Mouse (Mus musculus) right cerebral cortex, postnatal 25 days (tissue): Measurements from ENCODE around the gene Mrgpre.

Source experiments
- DNase-seq: peaks from one replicate; pipeline ENCODE4 v3.0.0; 2022

Mrgpre gene

DNA sequence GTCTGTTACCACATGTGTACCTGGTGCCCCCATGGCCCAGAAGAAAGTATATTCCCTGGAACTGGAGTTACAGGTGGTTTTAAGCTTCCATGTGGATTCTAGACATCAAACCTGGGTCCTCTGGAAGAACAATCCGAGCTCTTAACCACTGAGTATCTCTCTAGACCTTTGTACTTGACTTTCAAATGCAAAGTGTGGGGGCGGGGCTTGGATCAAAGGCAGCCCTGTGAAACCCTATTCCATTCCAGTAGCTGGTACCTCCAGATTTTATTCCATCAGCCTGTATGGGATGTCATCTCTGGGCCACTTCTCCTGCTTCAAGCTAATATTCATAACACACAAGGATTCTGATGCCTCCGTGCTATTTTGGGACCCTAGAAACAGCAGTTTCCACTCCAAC, 8.2 kb downstream of the Mrgpre start:
- DNase-seq: no peak

DNA sequence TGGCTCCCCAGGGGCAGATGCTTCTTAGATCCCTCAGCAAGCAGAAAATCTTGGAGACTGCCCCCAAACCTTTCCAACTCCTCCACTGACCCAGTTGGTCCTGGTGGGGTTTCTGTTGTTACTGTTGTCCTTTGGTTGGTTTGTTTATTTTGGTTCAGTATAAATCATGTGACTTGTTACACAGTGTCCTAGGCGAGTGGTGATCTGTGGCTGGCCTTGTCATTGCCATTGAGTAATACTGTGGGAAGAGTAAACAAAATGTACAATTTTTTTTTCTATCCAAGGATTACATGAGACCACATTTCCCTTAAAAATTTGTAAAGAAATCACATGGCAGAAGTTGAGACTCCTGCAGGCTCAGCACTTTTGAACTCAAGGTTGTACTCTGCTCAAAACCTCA, 14.8 kb downstream of the Mrgpre start:
- DNase-seq: no peak

DNA sequence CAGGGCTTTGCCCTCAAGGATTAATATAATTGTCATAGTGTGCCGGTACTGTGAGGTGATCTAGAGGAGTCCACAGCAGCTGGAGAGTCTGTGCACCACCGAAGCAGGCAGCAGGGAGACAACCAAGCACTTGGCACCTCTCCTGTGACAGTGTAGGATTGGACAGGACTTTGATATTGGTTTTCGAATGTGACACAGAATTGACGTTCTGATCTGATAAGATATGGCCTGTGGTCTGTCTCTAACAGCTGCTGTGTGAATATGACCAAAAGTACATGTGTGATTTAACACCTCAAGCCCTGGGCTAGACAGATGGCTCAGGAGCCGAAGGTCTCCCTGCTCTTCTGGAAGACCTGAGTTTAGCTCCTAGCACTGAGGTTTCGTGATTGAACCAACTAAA, 16.0 kb downstream of the Mrgpre start:
- DNase-seq: no peak

DNA sequence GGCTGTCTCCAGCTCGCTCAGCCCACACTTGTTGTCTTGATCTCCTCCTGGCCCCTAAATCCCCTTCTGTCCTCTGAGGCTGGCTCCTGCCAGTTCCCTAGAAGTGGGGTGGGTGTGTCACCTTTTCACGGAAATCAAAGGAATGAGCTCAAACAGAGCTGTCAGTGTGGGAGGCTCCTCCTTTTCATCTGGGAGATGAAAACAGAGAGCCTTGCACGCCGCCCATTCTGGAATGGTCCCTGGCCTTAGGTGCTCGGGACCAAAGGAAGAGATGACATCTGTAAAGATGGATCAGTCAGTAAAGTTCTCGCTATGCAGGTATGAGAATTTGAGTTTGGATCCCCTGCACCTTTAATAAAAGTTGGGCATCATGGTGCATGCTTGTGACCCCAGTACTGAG, 17.4 kb downstream of the Mrgpre start, which contains the start of gene Mrgprg:
Gene Mrgprg, minus strand, starts transcription at position 101 of the 400 bp plus-strand sequence.
- no peak for DNase-seq

DNA sequence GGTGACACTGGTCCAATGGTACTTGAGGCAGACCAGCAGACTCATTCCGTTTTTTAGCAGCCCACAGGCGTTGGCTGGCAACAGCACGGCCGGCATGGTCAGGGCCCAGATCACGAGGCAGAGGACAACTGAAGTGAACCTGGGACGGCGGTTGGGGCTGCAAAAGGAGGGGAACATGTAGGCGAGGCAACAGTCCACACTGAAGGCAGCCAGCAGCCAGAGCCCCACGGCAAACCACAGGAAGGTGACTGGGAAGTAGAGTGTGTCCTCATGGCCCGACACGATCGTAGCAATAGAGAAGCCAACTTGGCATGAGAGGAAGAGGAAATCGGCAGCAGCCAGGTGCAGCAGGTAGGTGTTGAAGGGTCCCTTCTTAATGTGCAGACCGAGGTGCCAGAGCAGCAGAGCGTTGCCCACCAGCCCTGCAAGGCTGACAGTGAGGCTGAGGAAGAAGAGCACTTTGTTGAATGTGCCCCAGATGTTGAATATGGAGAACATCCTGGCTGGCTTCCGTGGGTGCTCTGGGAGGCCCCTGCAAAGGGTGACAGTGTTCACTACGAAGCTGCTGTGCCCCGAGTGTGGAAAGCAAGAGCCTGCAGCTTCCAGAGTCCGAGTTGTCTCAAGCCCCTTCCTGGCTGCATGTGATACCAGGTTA, 19.3 kb downstream of the Mrgpre start:
- no peak for DNase-seq

DNA sequence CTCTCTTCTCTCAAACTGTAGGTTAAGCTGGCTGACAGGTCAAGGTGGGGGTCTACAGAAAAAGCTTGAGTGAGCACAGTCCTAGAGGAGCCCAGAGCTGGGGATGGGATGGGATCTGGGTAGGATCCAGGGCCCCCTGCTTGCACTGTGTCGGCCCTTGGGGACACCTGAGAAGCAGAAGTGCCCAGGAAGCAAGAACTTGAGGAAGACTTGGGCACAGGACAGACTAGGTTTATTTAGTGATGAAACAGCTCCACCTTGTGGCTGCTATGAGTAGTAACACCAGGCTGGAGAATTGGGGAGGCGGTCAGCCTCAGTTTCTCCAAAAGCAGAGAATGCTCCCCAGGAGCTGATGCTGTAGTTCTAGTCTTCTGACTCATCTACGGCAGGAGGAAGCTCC, 20.5 kb downstream of the Mrgpre start:
- no peak for DNase-seq

DNA sequence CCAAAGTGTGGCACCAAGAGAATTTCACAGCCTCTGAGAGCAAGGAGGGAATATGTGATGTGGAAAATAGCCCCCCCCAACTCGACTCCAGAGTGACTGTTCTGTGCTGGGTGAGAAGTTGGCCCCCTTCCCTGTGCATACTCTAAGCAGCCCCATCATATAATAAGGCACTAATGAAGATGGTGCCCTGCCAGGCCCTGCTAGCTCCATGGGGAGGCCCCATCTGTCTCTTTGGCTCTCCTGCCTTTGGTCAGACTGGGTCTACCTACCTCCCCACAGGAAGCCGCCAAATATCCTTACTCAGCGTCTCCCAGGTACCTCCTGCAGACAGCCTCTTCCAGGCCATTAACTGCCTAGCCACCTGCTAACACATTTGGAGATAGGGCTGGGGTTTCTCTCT, 25.3 kb downstream of the Mrgpre start:
- no peak for DNase-seq

DNA sequence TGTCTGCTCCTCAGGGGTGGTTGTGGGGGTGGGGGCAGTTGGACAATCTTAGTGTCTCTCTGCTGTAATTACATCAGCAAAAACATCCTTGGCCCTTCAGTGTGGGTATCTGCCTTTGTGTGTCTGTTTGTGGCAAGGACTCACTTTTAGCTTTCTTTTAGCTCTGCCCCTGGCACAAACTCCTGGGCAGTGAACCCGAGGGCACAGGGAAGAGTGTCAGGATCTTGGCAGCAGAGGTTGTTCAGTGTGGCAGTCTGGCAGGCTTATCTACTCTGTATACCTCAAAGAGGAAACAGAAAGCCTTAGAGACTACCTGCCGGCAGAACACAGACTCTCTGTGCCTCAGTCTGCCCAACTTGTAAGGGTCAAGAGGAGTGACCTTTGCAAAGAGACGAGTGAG, 26.6 kb downstream of the Mrgpre start:
- DNase-seq: no peak

DNA sequence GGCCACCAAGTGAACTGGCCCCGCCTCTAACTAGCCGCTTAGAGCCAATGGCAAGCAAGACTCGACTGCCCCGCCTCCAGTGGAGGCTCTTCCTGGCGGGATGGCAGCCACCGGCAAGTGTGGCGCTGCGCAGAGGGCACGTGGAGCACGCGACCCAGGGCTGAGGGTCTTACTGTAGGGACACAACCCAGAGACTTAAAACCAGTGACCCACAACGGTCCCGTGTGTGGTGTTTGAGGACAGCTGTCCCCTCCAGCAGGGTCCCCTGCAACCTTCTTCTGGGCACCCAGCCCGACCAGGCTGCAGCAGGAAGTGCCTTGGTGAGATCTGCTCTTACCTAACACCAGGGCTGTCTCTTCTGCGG, 27.3 kb downstream of the Mrgpre start:
- DNase-seq: peak; percentile 71

DNA sequence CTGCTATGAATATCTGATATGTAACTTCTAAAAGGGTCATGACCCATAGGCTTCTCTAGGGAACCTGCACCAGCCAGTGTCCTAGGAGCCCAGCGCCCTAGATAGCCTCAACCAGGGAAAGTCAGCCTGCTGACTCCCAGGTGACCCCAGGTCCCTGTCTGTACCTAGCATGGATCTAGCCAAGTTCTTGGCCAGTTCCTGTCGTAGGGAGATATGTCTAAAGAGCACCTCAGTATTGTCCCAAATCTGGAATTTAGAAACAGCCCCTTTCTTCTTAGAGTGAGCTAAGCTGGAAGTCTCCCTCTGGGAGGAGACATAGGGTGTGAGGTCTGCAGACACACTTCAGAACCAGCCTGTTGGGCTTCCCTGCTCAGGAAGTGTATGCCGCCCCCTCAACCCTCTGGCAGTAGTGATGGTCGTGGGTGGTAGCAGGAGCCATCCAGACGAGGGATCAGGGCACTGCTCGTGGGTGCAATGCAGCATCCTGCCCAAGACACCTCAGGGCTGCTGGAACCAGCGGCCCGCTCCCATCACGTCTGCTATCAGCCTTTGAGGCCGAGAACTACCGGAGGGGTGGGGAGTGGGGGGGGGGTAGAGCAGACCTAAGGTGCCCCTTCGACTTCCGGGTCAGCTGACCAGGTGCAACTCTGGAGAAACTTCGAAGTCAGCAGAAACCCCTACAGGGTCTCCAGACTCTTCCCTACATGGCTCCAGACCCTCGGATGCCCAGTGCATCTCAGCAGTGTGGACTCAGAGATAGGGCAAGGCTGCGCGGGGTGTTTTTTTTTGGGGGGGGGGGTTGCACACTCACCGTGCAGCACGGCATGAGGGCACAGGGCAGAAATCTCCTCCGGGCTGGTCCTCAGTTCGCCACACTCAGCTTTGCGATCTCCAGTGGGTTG, 27.9 kb downstream of the Mrgpre start, which contains the start of gene Osbpl5:
Gene Osbpl5, minus strand, starts transcription at position 861 of the 902 bp plus-strand sequence.
- no peak for DNase-seq

DNA sequence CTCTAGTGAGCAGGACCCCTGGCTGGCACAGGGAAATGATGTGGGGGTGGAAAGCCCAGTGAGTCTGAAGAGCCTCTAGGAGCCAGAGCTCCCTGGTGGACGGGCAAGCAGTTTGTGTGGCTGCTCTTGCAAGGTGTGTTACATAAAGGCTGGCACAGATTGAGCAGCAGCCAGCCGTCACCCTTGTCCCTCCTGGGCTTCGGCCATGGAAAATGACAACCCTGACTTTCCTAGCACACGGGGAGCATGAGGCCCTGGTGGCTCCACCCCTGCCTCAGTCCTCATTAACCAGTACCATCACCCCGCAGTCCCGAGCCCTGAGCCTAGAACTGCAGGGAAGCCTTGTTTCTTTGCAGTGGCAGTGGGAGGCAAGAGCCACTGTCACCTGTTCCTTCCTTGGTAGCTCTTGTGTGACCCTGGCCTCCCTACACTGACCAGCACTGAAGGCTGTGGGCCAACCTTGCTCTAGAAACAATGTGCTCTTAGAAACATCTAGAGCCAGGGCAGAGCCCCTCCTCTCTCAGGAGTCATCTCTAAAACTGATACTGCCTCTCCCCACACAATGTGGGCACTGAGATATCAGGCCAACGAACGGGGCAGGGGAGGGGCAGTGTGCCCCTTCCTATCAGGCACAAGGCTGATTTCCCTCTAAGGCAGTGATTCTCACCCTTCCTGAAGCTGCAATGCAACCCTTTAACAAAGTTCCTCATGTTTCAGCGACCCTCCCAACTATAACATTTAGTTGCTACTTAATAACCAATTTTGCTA, 28.8 kb downstream of the Mrgpre start:
- DNase-seq: no peak

DNA sequence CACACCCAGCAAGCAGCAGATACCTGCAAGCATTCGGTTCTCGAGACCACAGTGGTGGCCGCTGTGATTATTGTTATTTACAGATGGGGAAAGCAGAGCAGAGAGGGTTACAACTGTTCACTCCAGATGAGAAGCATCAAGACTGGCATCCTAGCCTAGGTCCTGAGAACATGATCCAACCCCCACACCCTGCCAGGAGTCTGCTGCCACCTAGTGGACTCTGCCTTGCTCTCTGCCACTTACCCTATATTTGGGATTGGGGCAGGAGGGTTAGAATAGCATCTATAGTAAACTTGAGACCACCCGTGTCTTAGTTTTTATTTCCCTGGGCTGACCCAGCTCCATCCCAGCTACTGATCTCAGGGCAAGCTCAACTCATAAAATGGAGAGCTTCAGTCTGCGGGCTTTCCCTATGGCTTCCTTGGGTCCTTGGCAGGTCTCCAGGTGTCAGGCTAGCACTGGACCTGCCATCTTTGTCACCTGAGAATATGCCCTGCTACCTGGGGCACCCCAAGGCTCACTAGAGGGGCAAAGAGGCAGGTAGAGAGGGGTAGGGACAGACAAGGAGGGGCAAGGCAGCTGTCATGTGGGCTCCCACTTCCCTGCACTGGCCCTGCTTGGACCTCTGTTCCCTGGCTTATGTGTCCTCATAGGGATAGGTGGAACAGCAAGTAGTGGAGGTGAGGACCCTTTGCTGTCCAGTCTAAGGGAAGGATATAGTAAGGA, 30.1 kb downstream of the Mrgpre start:
- DNase-seq: no peak

DNA sequence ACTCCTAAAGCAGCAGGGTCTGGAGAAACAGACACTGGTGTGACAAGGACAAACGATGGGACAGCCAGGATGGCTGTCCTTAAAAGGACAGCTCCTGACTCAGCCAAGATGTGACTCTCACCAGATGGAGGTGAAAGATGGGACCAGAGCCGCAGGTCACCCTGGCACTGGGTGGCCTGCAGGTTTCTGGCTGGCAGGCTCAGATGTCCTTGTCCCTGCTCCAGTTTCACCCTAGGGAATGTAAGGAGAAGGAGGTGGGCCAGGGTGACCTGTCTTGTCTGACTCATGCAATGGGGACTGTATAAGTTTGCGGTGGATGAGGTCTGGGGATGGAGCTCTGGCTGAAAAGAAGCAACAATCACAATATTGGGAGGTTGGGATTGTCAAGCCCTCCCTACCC, 31.7 kb downstream of the Mrgpre start:
- no peak for DNase-seq

DNA sequence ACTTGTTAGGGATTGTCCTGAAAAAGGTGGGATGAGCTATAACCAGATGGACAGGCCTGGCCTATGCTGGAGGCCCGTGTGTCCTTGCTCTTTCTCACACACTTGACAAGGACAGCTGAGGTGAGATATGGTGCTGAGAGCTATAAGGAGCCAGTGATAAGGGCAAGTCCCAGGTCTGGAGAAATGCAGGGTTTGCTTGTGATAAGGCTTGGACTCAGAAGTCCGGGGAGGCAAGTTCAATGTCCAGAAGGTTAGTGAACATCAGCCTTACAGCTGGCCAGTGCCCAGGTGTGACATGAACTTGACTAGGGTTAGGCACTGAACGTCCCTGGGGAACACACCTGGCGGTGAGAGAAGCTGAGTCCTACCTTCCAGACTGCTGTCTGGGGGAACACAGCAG, 32.2 kb downstream of the Mrgpre start:
- no peak for DNase-seq

DNA sequence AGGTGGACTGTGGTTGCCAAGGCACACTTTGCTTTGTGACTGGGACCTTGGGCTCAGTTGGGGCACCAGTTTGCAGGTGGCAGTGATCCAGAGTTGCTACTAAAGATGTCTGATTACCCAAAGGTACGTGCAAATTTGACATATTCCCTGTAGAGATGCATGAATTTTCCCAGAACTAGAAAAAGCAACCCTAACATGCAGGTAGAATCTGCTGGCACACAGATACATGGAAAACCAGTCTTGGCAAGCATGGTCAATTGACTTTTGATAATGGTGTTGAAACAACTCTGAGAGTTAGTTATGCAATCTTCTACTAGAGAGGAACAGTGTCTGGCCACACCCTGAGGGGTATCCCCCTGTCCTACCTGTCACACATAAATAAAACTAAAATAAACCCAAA, 32.9 kb downstream of the Mrgpre start:
- no peak for DNase-seq

DNA sequence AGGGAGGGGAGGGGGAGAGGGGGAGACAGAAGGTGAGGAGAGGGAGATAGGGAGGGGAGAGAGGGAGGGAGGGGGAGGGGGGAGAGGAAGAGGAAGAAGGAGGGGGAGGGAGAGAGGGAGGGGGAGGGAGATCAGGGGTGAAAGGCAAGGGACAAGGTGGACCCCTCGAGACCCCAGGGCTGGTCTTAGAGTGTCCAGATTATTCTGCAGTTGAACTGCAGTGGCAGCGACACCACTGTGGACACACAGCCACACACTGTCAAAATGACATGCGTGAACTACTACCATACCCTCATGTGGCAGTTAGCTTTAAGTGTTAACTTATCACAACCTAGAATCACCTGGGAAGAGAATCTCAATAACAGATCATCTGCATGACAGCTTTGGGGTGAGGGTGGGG, 35.3 kb downstream of the Mrgpre start:
- no peak for DNase-seq

DNA sequence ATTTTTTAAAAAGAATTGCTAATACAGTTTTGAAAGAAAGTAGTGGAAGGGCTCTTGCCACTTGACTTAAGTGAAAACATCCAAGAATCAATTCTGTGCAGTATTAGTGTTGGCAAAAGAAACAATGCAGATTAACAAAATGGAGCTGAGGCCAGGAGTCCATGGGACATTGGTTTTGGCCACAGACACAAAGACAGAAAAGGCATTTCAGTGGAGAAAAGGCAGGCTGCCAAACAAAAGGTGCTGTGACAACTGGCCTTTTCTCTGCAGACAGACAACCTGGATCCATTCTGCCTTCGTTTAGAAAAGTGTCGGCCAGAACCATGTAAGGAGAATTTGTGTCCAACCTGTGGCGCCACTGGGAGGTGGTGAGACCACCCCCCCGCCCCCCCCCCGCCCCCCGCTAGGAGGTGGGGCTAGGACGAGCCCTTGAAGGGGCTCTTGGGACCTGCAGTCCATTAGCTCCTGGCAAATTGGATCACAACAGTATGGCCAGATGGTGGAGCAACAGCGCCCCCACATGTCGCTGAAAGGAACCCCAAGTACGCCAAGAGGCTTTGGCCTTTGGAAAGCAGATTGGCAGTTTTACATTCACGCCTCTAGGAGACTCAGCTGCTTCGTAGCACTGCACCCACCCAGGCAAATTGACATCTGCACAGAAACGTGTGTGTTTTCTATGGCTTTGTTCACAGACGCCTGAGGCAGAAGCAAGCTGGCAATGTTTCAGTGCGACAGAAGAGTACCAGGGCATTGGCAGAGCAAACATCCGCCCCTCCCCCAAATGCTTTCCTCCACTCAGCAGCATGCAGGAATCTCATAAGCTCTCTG, 36.0 kb downstream of the Mrgpre start:
- peak; percentile 84 for DNase-seq

DNA sequence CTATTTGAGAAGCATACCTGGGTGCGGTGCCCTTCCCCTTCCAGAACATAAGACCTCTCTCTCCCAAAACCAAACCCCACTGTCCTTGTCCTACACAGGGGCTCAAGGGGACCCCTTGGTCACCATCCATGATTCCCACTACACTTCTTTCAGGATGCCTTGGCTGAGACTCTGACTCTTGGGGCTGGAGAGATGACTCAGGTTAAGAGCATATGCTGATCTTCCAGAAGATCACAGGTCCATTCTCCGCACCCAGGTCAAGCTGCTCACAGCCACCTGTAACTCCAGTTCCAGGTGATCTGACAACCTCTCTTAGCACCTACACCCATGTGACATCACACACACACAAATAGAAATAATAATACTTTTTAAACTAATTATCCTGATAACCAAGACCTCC, 43.6 kb downstream of the Mrgpre start:
- DNase-seq: no peak

DNA sequence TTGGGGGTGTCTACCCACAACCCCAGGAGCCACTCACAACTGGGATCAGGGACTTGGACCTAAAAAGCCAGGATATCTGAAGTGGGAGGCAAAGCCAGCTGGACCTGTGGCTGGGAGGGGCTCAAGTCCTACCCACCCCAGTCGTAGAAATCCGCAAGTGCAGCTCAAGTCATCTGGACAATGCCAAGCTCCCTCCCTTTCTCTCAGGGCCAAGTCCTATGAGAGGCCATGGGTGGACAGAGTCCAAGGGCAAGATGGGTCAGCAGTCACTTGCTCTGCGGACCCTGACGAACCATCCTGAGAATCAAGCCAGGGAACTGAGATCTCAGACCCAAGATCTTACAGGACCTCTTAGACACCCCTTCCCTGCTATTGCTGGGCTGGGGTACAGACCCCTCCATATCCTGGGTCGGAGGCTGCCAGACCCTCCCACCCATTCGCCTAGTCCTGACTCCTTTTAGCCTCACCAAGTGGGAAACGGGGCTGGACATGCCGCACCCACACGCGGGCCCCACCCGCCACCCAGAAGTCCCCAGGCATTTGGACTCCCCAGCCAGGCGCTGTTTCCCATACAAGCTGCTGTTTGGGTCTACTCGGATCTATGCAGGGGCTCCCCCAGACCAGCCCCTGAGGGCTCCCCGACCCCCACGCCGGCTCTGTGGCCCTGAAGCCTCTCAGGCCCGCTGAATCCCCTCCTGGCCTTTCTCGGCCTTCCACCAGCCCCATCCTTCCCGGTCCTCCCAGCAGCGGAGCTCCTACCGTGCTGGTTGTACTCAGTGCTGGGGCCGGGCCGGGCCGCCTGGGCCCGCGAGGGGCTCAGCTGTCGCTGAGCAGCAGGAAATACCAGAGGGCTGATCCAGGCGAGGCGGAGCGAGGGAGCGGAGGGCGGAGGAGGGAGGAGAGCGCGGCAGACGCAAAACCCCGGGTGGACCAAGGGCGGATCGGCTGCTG, 44.5 kb downstream of the Mrgpre start:
- peak; percentile 82 for DNase-seq

DNA sequence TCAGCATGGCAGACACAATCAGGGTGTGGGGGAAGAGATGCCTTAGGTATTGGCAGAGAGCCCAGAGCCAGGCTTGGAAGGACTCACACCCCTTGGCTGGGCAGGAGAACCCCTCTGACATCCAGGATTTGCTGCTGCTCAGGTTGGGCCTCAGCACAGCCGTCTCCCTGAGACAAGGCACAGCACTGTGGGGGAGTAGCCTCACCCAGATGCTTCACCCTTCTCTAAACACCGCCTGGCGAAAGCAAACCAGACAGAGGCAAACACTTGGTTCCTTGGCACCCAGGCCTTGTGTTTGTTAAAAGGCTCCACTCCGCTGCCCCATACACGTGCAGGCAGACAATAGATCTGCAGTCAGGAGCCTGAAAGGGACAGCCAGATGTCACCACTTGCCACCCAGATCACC, 45.7 kb downstream of the Mrgpre start:
- no peak for DNase-seq

DNA sequence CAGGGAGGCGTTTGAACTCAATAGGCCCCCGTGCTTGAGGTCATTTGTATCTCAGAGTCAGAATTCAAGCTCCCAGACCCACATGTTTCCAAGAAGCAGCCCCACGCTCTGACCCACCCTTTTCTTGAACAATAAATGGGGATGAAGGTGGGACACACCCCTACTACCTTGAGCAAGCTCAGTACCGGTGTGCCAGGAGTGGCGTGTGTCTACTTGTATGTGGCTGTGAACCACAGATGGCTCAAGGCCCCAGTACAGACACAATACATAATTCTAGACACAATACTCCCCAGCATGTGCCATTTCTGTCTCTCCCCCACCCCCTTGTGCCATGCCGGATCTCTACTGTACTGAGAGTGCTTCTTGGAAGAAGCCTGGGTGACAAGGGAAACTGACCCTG, 46.1 kb downstream of the Mrgpre start:
- no peak for DNase-seq
